Mouse (Mus musculus) embryonic facial prominence, embryonic 15.5 days (tissue): ENCODE measurements at regions not wholly inside any gene's neighbourhood (a gene's known extent, or its start where the extent isn't known, plus 50 kb on each side); places are given as distances from the start of the nearest gene placed in this dataset.
A peak's percentile ranks its signal among the peaks of the same experiment; 100 is the strongest.

Experiments
- ATAC-seq: fragments of 200-750 bp; cut with Nextera tagmentation; 2 replicates; pipeline ENCODE4 v1.8.0; 2017; ENCODE audit warnings: low read depth, moderate TSS enrichment; ENCODE audit not compliant: insufficient number of reproducible peaks, low FRiP score, low TSS enrichment
- H3K27ac ChIP-seq: fragments of 300-500 bp; sonication (generic); replicated peaks from 2 replicates; pipeline ENCODE4 v1.5.1; 2015; ENCODE audit warnings: mild to moderate bottlenecking, inconsistent platforms
- H3K27me3 ChIP-seq: fragments of 300-500 bp; sonication (generic); 2 replicates; pipeline ENCODE4 v1.6.1; 2015; ENCODE audit warnings: inconsistent platforms
- H3K36me3 ChIP-seq: fragments of 300-500 bp; sonication (generic); 2 replicates; pipeline ENCODE4 v1.6.1; 2015; ENCODE audit warnings: mild to moderate bottlenecking, inconsistent platforms
- H3K4me1 ChIP-seq: fragments of 300-500 bp; sonication (generic); 2 replicates; pipeline ENCODE4 v1.6.1; 2015; ENCODE audit warnings: inconsistent platforms
- H3K4me2 ChIP-seq: fragments of 300-500 bp; sonication (generic); replicated peaks from 2 replicates; pipeline ENCODE4 v1.6.1; 2015; ENCODE audit warnings: mild to moderate bottlenecking, inconsistent platforms
- H3K4me3 ChIP-seq: fragments of 300-500 bp; sonication (generic); replicated peaks from 2 replicates; pipeline ENCODE4 v1.5.1; 2015; ENCODE audit warnings: mild to moderate bottlenecking, inconsistent platforms
- H3K9ac ChIP-seq: fragments of 300-500 bp; sonication (generic); 2 replicates; pipeline ENCODE4 v1.6.1; 2015; ENCODE audit warnings: inconsistent platforms
- H3K9me3 ChIP-seq: fragments of 300-500 bp; sonication (generic); replicated peaks from 2 replicates; pipeline ENCODE4 v1.6.1; 2016; ENCODE audit warnings: inconsistent platforms
- WGBS: fragments of 180-500 bp; shearing (Covaris S2); methylation state at CpG from one replicate; pipeline ENCODE4 v1.1.7; 2015; 5-methylcytosine and 5-hydroxymethylcytosine counted together

DNA sequence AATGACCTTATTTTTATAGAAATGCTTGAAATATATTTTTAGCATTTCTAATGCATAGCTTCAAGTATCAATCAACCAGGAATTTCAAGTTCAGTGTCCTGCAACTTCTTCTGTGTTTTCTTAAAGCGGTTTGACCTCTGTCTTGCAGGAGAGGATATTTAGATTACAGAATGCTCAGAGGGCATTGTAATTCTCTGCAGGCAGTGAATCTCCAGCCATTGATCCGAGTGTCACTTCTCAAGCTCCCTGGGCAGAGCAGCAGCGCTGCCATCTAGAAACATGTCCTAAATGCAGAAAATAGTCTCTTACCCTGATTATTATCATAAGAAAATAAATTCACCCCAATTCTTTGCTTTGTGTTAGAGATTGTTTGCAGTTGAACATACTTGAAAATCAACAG is 687.7 kb upstream of the Gje1 start:
- Histone ChIP-seq H3K27ac (no peak overlapping the region), H3K9ac (no peak overlapping the region), H3K4me3 (no peak overlapping the region), H3K4me1 (no peaks in the 10 kb centered on the region), H3K9me3 (no peaks in the 10 kb centered on the region), H3K4me2 (no peak overlapping the region), H3K36me3 (no peaks in the 10 kb centered on the region), H3K27me3 (no peaks in the 10 kb centered on the region)
- ATAC-seq: no peak
- WGBS: 47% methylated on average over 3 of the region's 3 CpGs

GRCm38 (mm10) chr10:15399964-15400363 is 682.0 kb upstream of the Gje1 start:
- Histone ChIP-seq H3K27me3 (no peaks in the 10 kb centered on the region), H3K4me2 (no peak overlapping the region), H3K36me3 (no peaks in the 10 kb centered on the region), H3K4me1 (no peaks in the 10 kb centered on the region), H3K9me3 (no peaks in the 10 kb centered on the region), H3K9ac (no peak overlapping the region), H3K4me3 (no peak overlapping the region), H3K27ac (no peak overlapping the region)
- ATAC-seq: no peak

DNA sequence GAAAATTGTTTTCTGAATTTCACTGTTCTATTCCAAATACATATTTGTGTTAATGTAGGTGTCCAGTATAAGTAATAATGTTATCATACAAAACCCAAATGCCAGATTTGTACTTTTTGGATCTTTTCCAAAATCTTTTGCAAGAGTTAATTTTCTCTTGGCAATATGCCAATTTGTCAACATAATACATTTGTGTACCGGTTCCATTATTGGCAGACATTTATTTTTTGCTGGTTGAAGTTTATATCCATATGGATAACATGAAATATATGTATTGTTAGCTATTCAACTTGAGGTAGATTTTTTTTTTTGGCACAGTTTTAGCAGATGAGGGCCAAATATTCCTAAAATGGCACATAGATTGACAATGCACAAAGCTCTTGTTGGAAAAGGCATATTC is 679.1 kb upstream of the Gje1 start:
- WGBS: 12% methylated on average over 1 of the region's 1 CpGs
- ATAC-seq: no peak
- no peaks in the 10 kb centered on the region for H3K27me3 ChIP-seq

GRCm38 (mm10) chr10:15395295-15395694 is 677.3 kb upstream of the Gje1 start:
- WGBS: 27% methylated on average over 2 of the region's 2 CpGs
- H3K4me1 ChIP-seq: no peaks in the 10 kb centered on the region
- no peak overlapping the region for H3K4me3 ChIP-seq
- no peak overlapping the region for H3K27ac ChIP-seq
- no peak for ATAC-seq
- H3K36me3 ChIP-seq: no peaks in the 10 kb centered on the region
- H3K27me3 ChIP-seq: no peaks in the 10 kb centered on the region
- H3K9me3 ChIP-seq: no peaks in the 10 kb centered on the region
- no peak overlapping the region for H3K4me2 ChIP-seq
- H3K9ac ChIP-seq: no peak overlapping the region

More for the DNA sequence above, 679.1 kb upstream of the Gje1 start:
- Histone ChIP-seq H3K4me3 (no peak overlapping the region), H3K9ac (no peak overlapping the region), H3K9me3 (no peaks in the 10 kb centered on the region), H3K4me2 (no peak overlapping the region), H3K36me3 (no peaks in the 10 kb centered on the region), H3K4me1 (no peaks in the 10 kb centered on the region), H3K27ac (no peak overlapping the region)

GRCm38 (mm10) chr10:15392027-15392816 is 674.2 kb upstream of the Gje1 start:
- no peaks in the 10 kb centered on the region for H3K27me3 ChIP-seq
- no peaks in the 10 kb centered on the region for H3K36me3 ChIP-seq
- peak overlapping the region; percentile 45; the same call in 1 of the 2 replicates for H3K27ac ChIP-seq
- no peak for ATAC-seq
- no peak overlapping the region for H3K4me2 ChIP-seq
- H3K4me3 ChIP-seq: no peak overlapping the region
- no peak overlapping the region for H3K9ac ChIP-seq
- 22% methylated on average over 5 of the region's 5 CpGs for WGBS
- no peaks in the 10 kb centered on the region for H3K9me3 ChIP-seq
- no peaks in the 10 kb centered on the region for H3K4me1 ChIP-seq

DNA sequence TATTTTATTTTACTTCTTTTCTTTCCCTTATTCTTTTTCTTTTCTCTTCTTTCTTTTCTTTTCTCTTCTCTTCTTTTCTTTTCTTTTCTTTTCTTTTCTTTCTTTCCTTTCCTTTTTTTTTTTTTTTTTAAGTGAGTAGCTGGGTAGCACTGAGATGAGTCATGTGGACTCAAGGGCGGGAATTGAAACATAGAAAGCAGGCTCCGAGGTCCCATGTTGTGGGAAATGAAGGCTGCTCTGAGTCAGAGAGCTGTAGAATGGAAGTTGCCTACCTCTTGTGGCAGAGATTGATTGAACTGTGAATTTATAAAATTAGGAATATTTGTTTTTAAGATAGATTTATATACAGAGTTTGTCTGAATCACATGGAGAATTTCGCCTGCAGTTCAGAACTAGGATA is 655.6 kb upstream of the Gje1 start:
- Histone ChIP-seq H3K4me1 (no peaks in the 10 kb centered on the region), H3K27ac (no peak overlapping the region), H3K9me3 (no peaks in the 10 kb centered on the region), H3K4me3 (no peak overlapping the region), H3K27me3 (no peaks in the 10 kb centered on the region), H3K9ac (no peak overlapping the region), H3K36me3 (no peaks in the 10 kb centered on the region), H3K4me2 (no peak overlapping the region)
- WGBS: 85% methylated on average over 3 of the region's 3 CpGs
- no peak for ATAC-seq
